28 mouse cellular contexts compared by ENCODE assay signal in genomic region chr11:65255564-65255963, GRCm38 (mm10). TPM values are rescaled to one million over a fixed set of nuclear protein-coding genes. Genes with fewer than 3 reads are reported as not detected.
A peak's percentile ranks its signal among the peaks of the same experiment; 100 is the strongest.
DNase-seq lines count a peak whose midpoint lies in the region; ATAC-seq and TF ChIP-seq lines count a peak whose summit lies in the region.
"Had no signal": no experiment of that assay in that cellular context is flagged by ENCODE, and none has a peak within 500 bp of the region (broad histone marks: within the 10 kb centered on the region; RNA-seq: fewer than 3 reads in every experiment).

No protein-coding gene starts in this region.

- no peaks in the 10 kb centered on the region for H3K9me3 ChIP-seq in heart, embryonic 10.5 days
- H3K9me3 ChIP-seq in intestine, embryonic 14.5 days (ENCODE audit: control insufficient read depth, low read length) = no peaks in the 10 kb centered on the region
- no peaks in the 10 kb centered on the region for H3K9me3 ChIP-seq in intestine, postnatal 0 days (ENCODE audit: control insufficient read depth)
- H3K9me3 ChIP-seq in heart, postnatal 0 days (replicated peaks; ENCODE audit: control insufficient read depth, low read length) = no peaks in the 10 kb centered on the region
- H3K9me3 ChIP-seq: embryonic facial prominence, embryonic 12.5 days; G1E; hindbrain, embryonic 12.5 days; midbrain, embryonic 13.5 days had no signal

- no peak overlapping the region for H3K9ac ChIP-seq in intestine, embryonic 14.5 days (ENCODE audit: low read length)
- no peak overlapping the region for H3K9ac ChIP-seq in intestine, postnatal 0 days (ENCODE audit: low read depth, low read length)
- peak overlapping the region; percentile 35; the same call in 1 of the 2 replicates for H3K9ac ChIP-seq in heart, postnatal 0 days (replicated peaks; ENCODE audit: low read depth, low read length)
- H3K9ac ChIP-seq: embryonic facial prominence, embryonic 12.5 days; forebrain, postnatal 0 days; hindbrain, embryonic 12.5 days; liver, postnatal 0 days; midbrain, embryonic 13.5 days had no signal

- H3K36me3 ChIP-seq in heart, embryonic 10.5 days = peaks cover 3% of the 10 kb centered on the region; the same call in 1 of the 2 replicates
- H3K36me3 ChIP-seq in intestine, embryonic 14.5 days (ENCODE audit: control insufficient read depth, insufficient read depth, low read length) = no peaks in the 10 kb centered on the region
- H3K36me3 ChIP-seq in intestine, postnatal 0 days (ENCODE audit: control insufficient read depth, insufficient read depth) = no peaks in the 10 kb centered on the region
- no peaks in the 10 kb centered on the region for H3K36me3 ChIP-seq in heart, postnatal 0 days (replicated peaks; ENCODE audit: control insufficient read depth, insufficient read depth, low read length)
- no peaks in the 10 kb centered on the region for H3K36me3 ChIP-seq in small intestine, adult 2 months (ENCODE audit: control insufficient read depth, insufficient read depth, low read length)
- H3K36me3 ChIP-seq: embryonic facial prominence, embryonic 12.5 days; G1E; hindbrain, embryonic 12.5 days; midbrain, embryonic 13.5 days had no signal

- no peak for DNase-seq in heart, embryonic 10.5 days (ENCODE audit: low spot score)
- no peak for DNase-seq in heart, postnatal 14 days
- no peak for DNase-seq in intestine, embryonic 14.5 days (ENCODE audit: low spot score)
- no peak for DNase-seq in heart, postnatal 0 days (ENCODE audit: low spot score)
- no peak for DNase-seq in embryo, embryonic 10 days (ENCODE audit: low spot score)
- DNase-seq: B cell, adult 2 months; cerebellum, adult 11-12 months; forebrain, postnatal 0 days; gastrocnemius, adult 2 months; kidney, adult 9 months; kidney, postnatal 25 days; layer of hippocampus, postnatal 36 days; liver, postnatal 0 days; thymus, postnatal 14 days had no signal

- H3K4me3 ChIP-seq in heart, embryonic 10.5 days = no peak overlapping the region
- no peak overlapping the region for H3K4me3 ChIP-seq in intestine, embryonic 14.5 days (ENCODE audit: low read depth, low read length)
- H3K4me3 ChIP-seq in intestine, postnatal 0 days (ENCODE audit: low read depth, low read length) = no peak overlapping the region
- H3K4me3 ChIP-seq in heart, postnatal 0 days (ENCODE audit: low read depth, low read length) = no peak overlapping the region
- no peak overlapping the region for H3K4me3 ChIP-seq in small intestine, adult 2 months (ENCODE audit: low read depth, low read length)
- H3K4me3 ChIP-seq: embryonic facial prominence, embryonic 12.5 days; gastrocnemius, adult 2 months; hindbrain, embryonic 12.5 days; layer of hippocampus, adult 2 months; midbrain, embryonic 13.5 days had no signal

- ATAC-seq in intestine, embryonic 14.5 days (replicated peaks; ENCODE audit: low FRiP score, low TSS enrichment, low read depth) = no peak
- ATAC-seq in intestine, postnatal 0 days = no peak
- no peak for ATAC-seq in heart, postnatal 0 days (ENCODE audit: insufficient read depth, low read depth)
- ATAC-seq in inflammation-experienced regulatory T-cells, adult 6 months = no peak
- ATAC-seq: forebrain, postnatal 0 days; liver, postnatal 0 days; midbrain, embryonic 13.5 days; Patski had no signal

- no peak for TF ChIP-seq POLR2A in small intestine, adult 2 months (IDR thresholded peaks at IDR 0.05; ENCODE audit: low read depth, low read length)

- no peak for TF ChIP-seq CTCF in intestine, postnatal 0 days (IDR thresholded peaks at IDR 0.05; ENCODE audit: low read depth)
- TF ChIP-seq CTCF in heart, postnatal 0 days (IDR thresholded peaks at IDR 0.05; ENCODE audit: low read depth) = no peak
- TF ChIP-seq CTCF in small intestine, adult 2 months (IDR thresholded peaks at IDR 0.05; ENCODE audit: extremely low read depth, insufficient read length, insufficient replicate concordance, low read depth, low read length) = no peak

- no peak for TF ChIP-seq EP300 in heart, postnatal 0 days (IDR thresholded peaks at IDR 0.05; ENCODE audit: low read depth)

- intact Hi-C loops in heart, postnatal 14 days (cut with DNase I) = no loop called here

- H3K4me1 ChIP-seq in heart, embryonic 10.5 days = peaks cover 66% of the 10 kb centered on the region
- peaks cover 7% of the 10 kb centered on the region; the same call in 1 of the 2 replicates for H3K4me1 ChIP-seq in intestine, embryonic 14.5 days (replicated peaks; ENCODE audit: control insufficient read depth, insufficient read depth, low read length)
- no peaks in the 10 kb centered on the region for H3K4me1 ChIP-seq in intestine, postnatal 0 days (replicated peaks; ENCODE audit: control insufficient read depth, insufficient read depth, low read length)
- peaks cover 25% of the 10 kb centered on the region for H3K4me1 ChIP-seq in heart, postnatal 0 days (ENCODE audit: control insufficient read depth, insufficient read depth)
- no peaks in the 10 kb centered on the region for H3K4me1 ChIP-seq in small intestine, adult 2 months (ENCODE audit: control insufficient read depth, insufficient read depth, insufficient read length, low read length)
- H3K4me1 ChIP-seq: embryonic facial prominence, embryonic 12.5 days; hindbrain, embryonic 12.5 days; midbrain, embryonic 13.5 days had no signal

- WGBS in heart, embryonic 10.5 days = 70% methylated on average over 6 of the region's 6 CpGs
- WGBS in intestine, embryonic 14.5 days = 40% methylated on average over 6 of the region's 6 CpGs
- 50% methylated on average over 6 of the region's 6 CpGs for WGBS in intestine, postnatal 0 days
- WGBS in heart, postnatal 0 days = 41% methylated on average over 6 of the region's 6 CpGs
- 70% methylated on average over 6 of the region's 6 CpGs for WGBS in small intestine, adult 2 months

- H3K27me3 ChIP-seq in heart, embryonic 10.5 days (ENCODE audit: insufficient read depth, poor library complexity, severe bottlenecking) = no peaks in the 10 kb centered on the region
- no peaks in the 10 kb centered on the region for H3K27me3 ChIP-seq in intestine, embryonic 14.5 days (replicated peaks; ENCODE audit: control insufficient read depth, insufficient read depth, low read length)
- no peaks in the 10 kb centered on the region for H3K27me3 ChIP-seq in intestine, postnatal 0 days (replicated peaks; ENCODE audit: control insufficient read depth, insufficient read depth, low read length)
- no peaks in the 10 kb centered on the region for H3K27me3 ChIP-seq in heart, postnatal 0 days (ENCODE audit: control insufficient read depth, insufficient read depth, low read length)
- no peaks in the 10 kb centered on the region for H3K27me3 ChIP-seq in small intestine, adult 2 months (ENCODE audit: control insufficient read depth, insufficient read depth, low read length)
- H3K27me3 ChIP-seq: CH12.LX; embryonic facial prominence, embryonic 12.5 days; hindbrain, embryonic 12.5 days; midbrain, embryonic 13.5 days had no signal

- H3K27ac ChIP-seq in heart, embryonic 10.5 days = peak overlapping the region; percentile 26; the same call in 1 of the 2 replicates
- H3K27ac ChIP-seq in intestine, embryonic 14.5 days (ENCODE audit: low read depth) = peak overlapping the region; percentile 47
- H3K27ac ChIP-seq in intestine, postnatal 0 days (ENCODE audit: low read depth, low read length) = no peak overlapping the region
- H3K27ac ChIP-seq in heart, postnatal 0 days (ENCODE audit: low read depth) = peak overlapping the region; percentile 60
- 0 out of 2 replicates have a peak overlapping the region, but pooled peaks have one; percentile 12 for H3K27ac ChIP-seq in small intestine, adult 2 months (ENCODE audit: insufficient read depth, low read depth, low read length)
- H3K27ac ChIP-seq: embryonic facial prominence, embryonic 12.5 days; gastrocnemius, adult 2 months; hindbrain, embryonic 12.5 days; layer of hippocampus, adult 2 months; midbrain, embryonic 13.5 days had no signal

- H3K4me2 ChIP-seq in intestine, embryonic 14.5 days (ENCODE audit: low read length) = peak overlapping the region; percentile 26
- H3K4me2 ChIP-seq in intestine, postnatal 0 days (replicated peaks; ENCODE audit: low read depth) = no peak overlapping the region
- H3K4me2 ChIP-seq in heart, postnatal 0 days (ENCODE audit: low read depth, low read length) = peak overlapping the region; percentile 27; the same call in 1 of the 2 replicates
- H3K4me2 ChIP-seq: embryonic facial prominence, embryonic 12.5 days; hindbrain, embryonic 12.5 days; liver, embryonic 11.5 days; midbrain, embryonic 13.5 days had no signal

RNA-seq across cellular contexts. Expression of gene Myocd, which starts 14.2 kb away (rescaled TPM):
- polyA plus RNA-seq in heart, embryonic 10.5 days (2016; fragmentation: Nextera tagmentation; extraction: Ambion mirVana) = 53.2 and 73.8 TPM in 2 replicates
- total RNA-seq in heart, postnatal 14 days (2021) = 100 to 1,000 TPM; 106 to 112 TPM
- polyA plus RNA-seq in intestine, embryonic 14.5 days (2014; fragmentation: Nextera tagmentation; extraction: Ambion mirVana) = 42.5 and 53.5 TPM in 2 replicates
- 17.0 and 20.6 TPM in 2 replicates for polyA plus RNA-seq in intestine, postnatal 0 days (2015; fragmentation: Nextera tagmentation; extraction: Ambion mirVana)
- 92.4 and 129 TPM in 2 replicates for total RNA-seq in heart, postnatal 0 days (2014; rRNA removed; ENCODE audit: low replicate concordance)
- 55.9 and 56.4 TPM in 2 replicates for polyA plus RNA-seq in heart, postnatal 0 days (2015; fragmentation: Nextera tagmentation; extraction: Ambion mirVana)
- polyA plus RNA-seq in small intestine, adult 2 months (2012; rRNA removed) = 3.9 and 4.1 TPM in 2 replicates
- polyA plus RNA-seq in inflammation-experienced regulatory T-cells, adult 6 months (2017; shearing (Covaris generic)) = under 1 TPM in 1 of 3 experiments, not detected in 2; 0.09 TPM
- total RNA-seq: CH12.LX; megakaryocyte progenitor cell, adult 5-6 weeks; monocyte, adult 5-6 weeks; neutrophil, adult 5-6 weeks had no signal
- polyA plus RNA-seq: G1E, Patski had no signal
